36 mouse cellular contexts compared by ENCODE assay signal in genomic region chr8:79286424-79286823, GRCm38 (mm10). TPM values are rescaled to one million over a fixed set of nuclear protein-coding genes. Genes with fewer than 3 reads are reported as not detected.
DNase-seq lines count a peak whose midpoint lies in the region; ATAC-seq and TF ChIP-seq lines count a peak whose summit lies in the region.
"Had no signal": no experiment of that assay in that cellular context is flagged by ENCODE, and none has a peak within 500 bp of the region (broad histone marks: within the 10 kb centered on the region; RNA-seq: fewer than 3 reads in every experiment).

No protein-coding gene starts in this region.

- no peak overlapping the region for H3K27ac ChIP-seq in MEL (ENCODE audit: control insufficient read depth, low read depth, low read length)
- H3K27ac ChIP-seq in embryonic fibroblast, embryonic 13.5 days (ENCODE audit: insufficient read depth, low read length): peak overlapping the region; percentile 81
- H3K27ac ChIP-seq: heart, adult 2 months; heart, embryonic 10.5 days; heart, embryonic 13.5 days; hindbrain, embryonic 12.5 days; hindbrain, embryonic 15.5 days had no signal

- H3K4me1 ChIP-seq in MEL (ENCODE audit: control insufficient read depth in 1 of 2, insufficient read depth in 2 of 2, low read length in 2 of 2): peaks cover 12 to 20% of the 10 kb centered on the region in 2 experiments
- peaks cover 8% of the 10 kb centered on the region for H3K4me1 ChIP-seq in embryonic fibroblast, embryonic 13.5 days (ENCODE audit: control insufficient read depth, insufficient read depth, low read length)
- H3K4me1 ChIP-seq: heart, embryonic 10.5 days; hindbrain, embryonic 12.5 days had no signal

- H3K79me2 ChIP-seq in MEL (ENCODE audit: control insufficient read depth, insufficient read depth, low read length, poor library complexity): no peaks in the 10 kb centered on the region

- no peak for TF ChIP-seq POLR2A in MEL (IDR thresholded peaks at IDR 0.05; ENCODE audit: control insufficient read depth in 1 of 2, insufficient read depth in 1 of 2, low read depth in 1 of 2, low read length in 2 of 2, poor library complexity in 1 of 2)
- no peak for TF ChIP-seq POLR2A in embryonic fibroblast, embryonic 13.5 days (IDR thresholded peaks at IDR 0.05; ENCODE audit: low read depth, low read length)

- H3K27me3 ChIP-seq in MEL (ENCODE audit: control insufficient read depth in 1 of 2, insufficient read depth in 2 of 2, low read length in 2 of 2): no peaks in the 10 kb centered on the region
- H3K27me3 ChIP-seq: heart, embryonic 13.5 days; hindbrain, embryonic 12.5 days; hindbrain, embryonic 15.5 days had no signal

- no peak for TF ChIP-seq EP300 in MEL (IDR thresholded peaks at IDR 0.05; ENCODE audit: low read depth in 1 of 2, low read length in 2 of 2)

- no peak overlapping the region for H3K4me3 ChIP-seq in MEL (ENCODE audit: control insufficient read depth in 1 of 2, insufficient read depth in 1 of 2, low read depth in 2 of 2, low read length in 2 of 2)
- H3K4me3 ChIP-seq in embryonic fibroblast, embryonic 13.5 days (ENCODE audit: insufficient read depth, low read length): no peak overlapping the region
- H3K4me3 ChIP-seq: heart, adult 2 months; heart, embryonic 10.5 days; heart, embryonic 13.5 days; hindbrain, embryonic 12.5 days; hindbrain, embryonic 15.5 days had no signal

- H3K9me3 ChIP-seq in MEL (replicated peaks; ENCODE audit: insufficient read depth, low read length): no peaks in the 10 kb centered on the region
- H3K9me3 ChIP-seq: heart, embryonic 10.5 days; heart, embryonic 13.5 days; hindbrain, embryonic 12.5 days; hindbrain, embryonic 15.5 days had no signal

- DNase-seq in CD4-positive helper T cell, adult 2 months (ENCODE audit: low read depth, low spot score): peak; percentile 62
- DNase-seq in MEL (ENCODE audit: low read depth, low spot score): peak; percentile 15
- no peak for DNase-seq in ovary, adult 18-20 months (ENCODE audit: low spot score)
- DNase-seq in embryo, embryonic 10.5 days (ENCODE audit: low spot score): no peak
- no peak for DNase-seq in cerebellum, postnatal 25 days
- no peak for DNase-seq in right cerebral cortex, adult 2 months (ENCODE audit: low spot score in 2 of 2)
- DNase-seq: adrenal gland, adult 2 months; adrenal gland, postnatal 14 days; cerebellum, adult 11 months; cerebellum, adult 2 months; cerebellum, adult 9-11 months; cerebellum, postnatal 36 days; forebrain, postnatal 0 days; gastrocnemius, postnatal 36 days; heart, adult 2 months; kidney, adult 18-20 months had no signal

- ATAC-seq in megakaryocyte, adult 5-6 weeks (ENCODE audit: poor library complexity, severe bottlenecking): peak; percentile 45
- ATAC-seq: forebrain, embryonic 14.5 days; forebrain, postnatal 0 days; intestine, embryonic 16.5 days had no signal

- no peak for TF ChIP-seq RAD21 in MEL (IDR thresholded peaks at IDR 0.05; ENCODE audit: low read depth, low read length)

- H3K36me3 ChIP-seq in MEL (ENCODE audit: control insufficient read depth in 1 of 2, insufficient read depth in 2 of 2, low read length in 2 of 2): peaks cover 0 to 25% of the 10 kb centered on the region in 2 experiments; a peak in 2 of 4 replicates

- no peak for TF ChIP-seq CTCF in MEL (IDR thresholded peaks at IDR 0.05 in 2 of 3, conservative IDR thresholded peaks at IDR 0.05 in 1 of 3; ENCODE audit: control insufficient read depth in 1 of 3, insufficient read depth in 1 of 3, low read depth in 2 of 3, low read length in 3 of 3, poor library complexity in 1 of 3, severe bottlenecking in 1 of 3)
- no peak for TF ChIP-seq CTCF in embryonic fibroblast, embryonic 13.5 days (IDR thresholded peaks at IDR 0.05; ENCODE audit: borderline replicate concordance, insufficient read depth, low read length)

- no peak overlapping the region for H3K9ac ChIP-seq in MEL (ENCODE audit: control insufficient read depth, low read depth, low read length, poor library complexity, severe bottlenecking)
- H3K9ac ChIP-seq: forebrain, postnatal 0 days; heart, embryonic 13.5 days; hindbrain, embryonic 12.5 days; hindbrain, embryonic 15.5 days had no signal

TF ChIP-seq in MEL, 35 proteins besides CTCF, POLR2A, EP300 and RAD21:
- no peak for TF ChIP-seq MAFK (IDR thresholded peaks at IDR 0.05; ENCODE audit: borderline replicate concordance, low read depth, low read length)
- TF ChIP-seq RCOR1 (IDR thresholded peaks at IDR 0.05; ENCODE audit: low read depth, low read length): peak; percentile 25; the same call in 1 of the 2 replicates
TF ChIP-seq in MEL: peak in this region for 1.

RNA-seq across cellular contexts. Expression of gene Mmaa, which starts 8.3 kb away (rescaled TPM):
- total RNA-seq in MEL (2012; rRNA removed): 3.1 and 3.2 TPM in 2 replicates
- 1 to 10 TPM in 1 of 2 experiments, not detected in 1; 6.8 TPM for polyA plus RNA-seq in MEL (2012; ENCODE audit: insufficient read depth in 1 of 2, insufficient read length in 2 of 2, low read depth in 1 of 2, low replicate concordance in 2 of 2, missing spikeins in 1 of 2)
- polyA plus RNA-seq in embryonic fibroblast, embryonic 13.5 days (2011; ENCODE audit: insufficient read length, low read depth, missing spikeins): 8.6 and 12.0 TPM in 2 replicates
- total RNA-seq in megakaryocyte, adult 5-6 weeks (2015): 3.8 and 4.1 TPM in 2 replicates
- 1.9 and 5.8 TPM in 2 replicates for total RNA-seq in megakaryocyte, adult 5-6 weeks (2017)

RNA-seq across cellular contexts. Expression of gene 1700011L22Rik, which starts 38.1 kb away (rescaled TPM):
- total RNA-seq in MEL (2012; rRNA removed): not detected in 2 replicates
- not detected for polyA plus RNA-seq in MEL (2012; ENCODE audit: insufficient read depth in 1 of 2, insufficient read length in 2 of 2, low read depth in 1 of 2, low replicate concordance in 2 of 2, missing spikeins in 1 of 2)
- not detected in 2 replicates for polyA plus RNA-seq in embryonic fibroblast, embryonic 13.5 days (2011; ENCODE audit: insufficient read length, low read depth, missing spikeins)
- not detected in 2 replicates for total RNA-seq in megakaryocyte, adult 5-6 weeks (2015)
- not detected in 2 replicates for total RNA-seq in megakaryocyte, adult 5-6 weeks (2017)
- total RNA-seq: adrenal gland, adult 2 months; adrenal gland, postnatal 14 days; adrenal gland, postnatal 4 days; forebrain, postnatal 0 days; gastrocnemius, adult 8-10 months; gastrocnemius, postnatal 36 days; granulocyte monocyte progenitor cell, adult 5-6 weeks; heart, adult 2 months; heart, postnatal 25 days; hematopoietic stem cell, adult 5-6 weeks had no signal
- polyA plus RNA-seq: adrenal gland, adult 2 months; C2C12; cerebellum, adult 2 months; cortical plate, adult 2 months; embryonic facial prominence, embryonic 11.5 days; embryonic facial prominence, embryonic 14.5 days; forebrain, embryonic 11.5 days; forebrain, embryonic 14.5 days; forebrain, postnatal 0 days; frontal cortex, adult 2 months; heart, adult 2 months; heart, embryonic 10.5 days; heart, embryonic 13.5 days; heart, embryonic 16.5 days; hindbrain, embryonic 12.5 days; hindbrain, embryonic 15.5 days; intestine, embryonic 16.5 days had no signal

Comparison
In these comparisons a context has a peak if more than half of its experiments do, and no peak if none do; other contexts are left out.
1. DNase-seq: peak in CD4-positive helper T cell, adult 2 months (single experiment) and MEL (single experiment); none in ovary, adult 18-20 months (single experiment), embryo, embryonic 10.5 days (single experiment), cerebellum, postnatal 25 days (0 of 2) and right cerebral cortex, adult 2 months (0 of 2).